Mouse (Mus musculus) cerebellum, adult 11 months (tissue): ENCODE measurements around the gene Gcsam.

Source experiments
- DNase-seq: peaks from one replicate; pipeline ENCODE4 v3.0.0; 2022

The Gcsam gene

DNA sequence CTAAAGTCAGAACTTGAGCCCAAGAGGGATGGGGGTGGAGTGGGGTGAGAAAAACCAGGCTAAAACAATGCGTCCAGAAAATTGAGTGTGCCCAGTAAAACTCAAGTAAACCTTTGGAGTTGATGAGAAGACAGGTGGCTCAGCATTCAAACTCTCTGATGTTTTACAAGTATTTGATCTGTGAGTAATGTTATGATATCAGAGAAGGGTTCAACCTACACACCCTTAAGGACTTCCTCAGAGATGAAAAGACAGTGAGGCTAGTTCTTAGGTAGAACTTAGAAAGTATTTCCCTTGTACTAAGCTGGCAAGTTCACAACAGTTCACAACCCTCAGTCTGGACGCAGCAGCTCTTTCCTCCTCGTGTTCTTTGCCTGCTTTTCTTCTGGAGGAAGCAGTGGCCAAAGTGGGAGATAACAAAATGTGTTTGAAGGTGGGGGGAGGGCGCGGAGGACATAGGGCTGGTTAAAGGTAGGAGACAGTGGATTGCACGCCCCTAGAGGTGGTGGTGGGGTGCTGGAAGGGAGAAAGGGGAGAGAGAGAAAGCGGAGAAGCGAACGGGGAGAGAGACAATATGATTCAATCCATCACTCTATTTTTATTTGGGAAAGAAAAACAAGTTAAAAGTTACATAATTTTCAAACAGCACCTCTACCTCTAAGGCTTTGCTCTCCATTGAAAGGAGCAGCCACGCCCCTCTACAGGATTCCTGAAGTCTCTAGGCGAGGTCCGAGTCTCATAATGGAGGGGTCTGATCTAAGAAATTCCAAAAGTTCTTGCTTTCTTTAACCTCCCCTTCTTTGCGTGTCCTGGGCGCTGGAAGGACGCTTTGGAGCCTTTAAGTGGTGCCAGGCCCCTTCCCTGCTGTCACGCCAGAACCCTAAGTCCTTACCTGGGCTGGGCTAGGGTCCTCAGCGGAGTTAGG, 43.1 kb downstream of the Gcsam start:
- DNase-seq = no peak

DNA sequence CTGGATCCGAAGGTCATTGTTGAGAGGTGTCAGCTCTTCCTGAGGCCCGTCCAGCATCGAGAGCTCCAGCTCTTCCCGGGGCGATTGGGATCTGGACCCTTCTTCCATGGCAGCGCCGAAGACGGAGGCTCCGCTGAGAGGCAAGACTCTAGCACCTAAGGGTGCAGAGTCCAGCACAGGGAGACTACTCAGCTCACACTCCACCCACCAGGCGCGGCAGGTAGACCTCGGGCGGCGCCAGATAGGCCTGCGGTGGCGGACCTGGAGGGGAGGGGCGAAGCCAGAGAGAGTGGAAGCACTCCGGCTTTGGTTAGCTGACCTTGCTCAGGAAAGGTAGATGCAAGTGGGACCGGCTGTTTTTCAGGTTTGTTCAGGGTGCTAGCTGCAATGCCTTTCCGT, 43.8 kb downstream of the Gcsam start, which contains the start of gene BC016579:
Gene BC016579 (minus strand): TSS at position 135 of the 399 bp plus-strand sequence.
- no peak for DNase-seq

DNA sequence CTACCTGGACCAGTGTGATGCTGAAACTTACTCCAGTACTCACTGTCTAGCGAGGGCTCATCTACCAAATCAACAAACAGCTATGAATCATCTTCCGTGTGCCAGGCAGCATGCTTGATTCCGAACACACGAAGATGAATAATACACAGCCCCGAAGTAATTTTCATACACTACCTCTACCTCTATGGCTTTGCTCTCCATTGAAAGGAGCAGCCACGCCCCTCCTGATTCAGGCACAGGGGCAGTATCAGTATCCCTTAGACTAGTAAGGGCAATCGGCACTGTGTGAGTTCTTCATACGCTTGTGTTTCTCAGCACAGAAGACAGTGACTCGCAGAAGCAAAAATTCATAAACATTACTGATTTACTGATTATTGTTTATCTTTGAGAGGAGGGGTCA, 44.3 kb downstream of the Gcsam start:
- no peak for DNase-seq

DNA sequence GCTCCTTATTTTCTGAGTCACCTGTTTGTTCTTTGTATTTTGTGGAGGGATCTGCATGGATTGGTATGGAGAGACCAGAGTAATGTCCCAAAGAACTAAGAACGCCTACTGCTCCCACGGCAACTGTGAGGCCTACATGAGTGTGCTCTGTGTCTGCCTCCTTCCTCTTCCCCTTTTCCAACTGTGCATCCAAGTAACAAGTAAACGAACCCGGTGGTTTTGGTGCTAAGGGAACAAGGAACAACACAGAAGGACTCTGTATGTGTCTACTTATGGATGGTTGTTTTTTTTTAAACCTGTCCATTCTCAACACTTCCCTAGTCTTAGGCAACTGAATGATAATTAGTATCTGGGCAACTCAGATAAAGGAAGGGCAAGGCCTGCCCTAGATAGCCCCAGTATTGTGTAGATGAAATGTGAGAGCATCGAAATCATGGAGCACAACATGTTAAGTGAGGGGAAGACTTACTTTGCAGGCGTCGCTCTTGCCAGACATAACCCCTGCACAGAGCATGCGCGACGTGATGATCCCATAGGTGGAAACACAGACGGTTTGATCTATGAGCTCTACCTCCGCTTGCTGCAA, 47.5 kb downstream of the Gcsam start:
- no peak for DNase-seq

DNA sequence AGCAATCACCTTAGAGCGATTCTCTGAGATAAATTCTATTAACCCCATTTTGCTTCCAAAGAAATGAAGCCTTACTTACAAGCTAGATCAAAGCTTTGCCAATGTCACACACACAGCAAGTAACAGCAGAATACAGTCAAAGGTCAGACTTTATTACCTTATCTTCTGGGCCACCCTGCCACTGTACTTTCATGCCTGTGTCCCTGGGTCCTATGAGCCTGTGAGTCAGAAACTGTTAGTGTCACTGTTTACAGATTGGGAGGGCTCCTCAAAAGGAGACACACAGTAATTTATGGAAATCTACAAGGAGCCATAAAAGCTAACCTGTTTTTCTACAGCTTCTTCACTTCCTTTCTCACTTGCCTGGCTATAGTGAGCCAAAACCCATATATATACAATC, 48.1 kb downstream of the Gcsam start:
- DNase-seq = no peak

DNA sequence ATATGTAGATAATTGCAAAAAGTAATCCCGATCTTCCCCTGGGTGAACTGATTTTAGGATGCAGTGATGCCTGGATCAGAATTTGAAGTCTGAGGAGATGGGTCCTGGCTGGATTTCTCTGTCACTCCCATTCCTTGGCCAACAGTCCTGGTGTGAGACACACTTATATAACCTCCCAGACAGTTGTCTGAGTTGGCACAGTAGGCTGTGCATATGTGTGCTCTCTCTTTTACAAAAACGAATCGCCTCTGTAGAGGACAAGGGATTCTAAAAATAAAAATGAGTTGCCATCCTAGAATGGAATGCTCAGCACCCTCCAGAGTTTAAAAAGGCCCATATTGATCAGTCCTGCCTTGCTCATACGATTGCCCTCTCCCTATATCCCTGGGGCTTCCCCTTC, 49.4 kb downstream of the Gcsam start:
- DNase-seq = peak; percentile 34

DNA sequence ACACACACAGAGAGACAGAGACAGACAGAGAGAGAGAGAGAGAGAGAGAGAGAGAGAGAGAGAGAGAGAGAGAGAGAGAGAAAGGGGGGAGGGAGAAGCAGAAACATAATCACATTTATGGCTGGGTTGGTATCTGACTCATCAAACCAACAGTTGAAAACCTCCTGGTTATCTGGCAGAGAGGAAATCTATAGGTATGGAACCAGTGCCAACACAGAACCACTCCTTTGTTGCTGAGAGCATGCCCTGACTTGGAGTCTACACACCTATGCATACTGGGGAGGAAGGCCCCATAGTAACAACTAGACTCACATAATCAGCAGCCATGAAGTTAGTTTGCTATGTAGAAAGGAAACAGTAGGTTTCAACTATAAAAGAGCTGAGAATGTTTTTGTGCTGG, 52.2 kb downstream of the Gcsam start:
- DNase-seq = no peak

DNA sequence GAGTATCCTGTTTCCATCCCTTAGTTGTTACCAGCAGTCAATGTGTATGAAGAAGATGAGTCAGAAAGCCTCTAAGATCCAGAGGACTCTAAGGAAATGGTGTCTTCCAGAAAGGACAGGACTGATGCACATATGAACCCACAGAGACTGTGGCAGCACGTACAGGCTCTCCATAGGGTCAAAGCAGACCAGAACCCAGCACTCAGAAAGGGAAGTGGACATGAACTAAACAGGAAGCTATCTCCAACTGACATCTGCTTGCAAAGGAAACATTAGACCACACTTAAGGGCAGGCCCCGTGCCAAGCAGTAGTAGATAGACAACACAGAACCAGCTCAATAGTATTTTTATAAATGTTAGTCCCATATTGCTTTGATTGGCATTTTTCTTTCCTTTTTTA, 56.0 kb downstream of the Gcsam start:
- DNase-seq = no peak

DNA sequence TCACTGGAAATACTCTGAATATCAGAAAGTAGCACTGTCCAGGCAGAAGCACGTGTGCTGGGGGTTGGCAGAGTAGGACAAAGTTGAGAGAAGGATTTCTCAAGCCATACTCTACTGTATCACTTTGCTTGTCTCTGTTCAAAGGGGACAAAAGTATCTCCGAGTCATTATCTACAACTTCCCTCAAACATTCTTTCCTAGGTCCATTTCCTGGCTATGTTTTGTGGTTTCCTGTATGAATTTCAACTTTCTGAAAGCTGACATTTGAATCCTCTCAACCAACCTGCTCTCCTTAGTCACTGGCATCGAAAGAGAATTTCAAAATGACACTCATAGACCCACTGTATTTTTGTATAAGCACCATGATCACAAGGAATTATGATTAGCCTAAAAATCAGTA, 58.0 kb downstream of the Gcsam start:
- no peak for DNase-seq

DNA sequence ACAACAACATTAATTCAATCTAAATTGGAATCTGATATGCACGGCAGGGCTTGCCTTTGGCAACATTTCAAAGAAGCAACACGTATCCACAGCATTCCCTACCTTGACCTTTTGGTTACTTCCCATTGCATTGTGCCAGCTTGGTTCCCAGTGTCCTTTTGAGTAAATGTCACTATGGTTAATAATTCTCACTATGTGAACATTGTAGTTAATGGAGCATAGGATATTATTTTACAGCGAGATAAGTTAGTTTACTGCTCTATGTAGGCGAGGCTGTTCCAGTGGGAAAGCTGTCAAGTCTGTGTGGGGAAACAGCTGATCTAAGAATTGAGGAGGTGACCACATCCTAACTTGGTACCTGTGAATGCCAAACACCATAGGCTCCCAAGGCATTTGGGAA, 59.8 kb downstream of the Gcsam start:
- DNase-seq = no peak
